Mouse (Mus musculus) liver, embryonic 11.5 days (tissue): Measurements from ENCODE around the gene Snx9. TPM values are rescaled to one million over a fixed set of nuclear protein-coding genes. Genes with fewer than 3 reads are reported as not detected.

ENCODE experiments used
- ATAC-seq: fragments of 200-750 bp; cut with Nextera tagmentation; replicated peaks from 2 replicates; pipeline ENCODE4 v1.8.0; 2017; ENCODE audit warnings: moderate number of reproducible peaks, mild to moderate bottlenecking, moderate TSS enrichment, moderate library complexity; ENCODE audit not compliant: low FRiP score
- DNase-seq: peaks from one replicate; pipeline ENCODE4 v3.0.0-alpha.2; 2017; ENCODE audit warnings: low spot score
- H3K27ac ChIP-seq: fragments of 300-500 bp; sonication (generic); 2 replicates; pipeline ENCODE4 v1.5.1; 2014; ENCODE audit warnings: mild to moderate bottlenecking, low read depth, low read length, control low read depth
- H3K27me3 ChIP-seq: fragments of 300-500 bp; sonication (generic); replicated peaks from 2 replicates; pipeline ENCODE4 v1.6.1; 2014; ENCODE audit warnings: low read length, mixed read lengths; ENCODE audit not compliant: control insufficient read depth, insufficient read depth
- H3K36me3 ChIP-seq: fragments of 300-500 bp; sonication (generic); 2 replicates; pipeline ENCODE4 v1.6.1; 2014; ENCODE audit warnings: mild to moderate bottlenecking, low read length, moderate library complexity, mixed read lengths; ENCODE audit not compliant: control insufficient read depth, insufficient read depth
- H3K4me1 ChIP-seq: fragments of 300-500 bp; sonication (generic); replicated peaks from 2 replicates; pipeline ENCODE4 v1.6.1; 2014; ENCODE audit warnings: low read length, mixed read lengths; ENCODE audit not compliant: control insufficient read depth, insufficient read depth
- H3K4me2 ChIP-seq: fragments of 300-500 bp; sonication (generic); 2 replicates; pipeline ENCODE4 v1.6.1; 2014; ENCODE audit warnings: mild to moderate bottlenecking, control low read depth, moderate library complexity
- H3K4me3 ChIP-seq: fragments of 300-500 bp; sonication (generic); 2 replicates; pipeline ENCODE4 v1.5.1; 2014; ENCODE audit warnings: low read depth, low read length, control low read depth
- H3K9ac ChIP-seq: fragments of 300-500 bp; sonication (generic); 2 replicates; pipeline ENCODE4 v1.6.1; 2014; ENCODE audit warnings: low read depth, low read length, control low read depth
- H3K9me3 ChIP-seq: fragments of 300-500 bp; sonication (generic); 2 replicates; pipeline ENCODE4 v1.6.1; 2016; ENCODE audit warnings: low read length, inconsistent platforms, mixed read lengths; ENCODE audit not compliant: control insufficient read depth
- WGBS: fragments of 180-500 bp; shearing (Covaris S2); extraction: QIAGEN DNeasy Blood & Tissue Kit; methylation state at CpG from one replicate; pipeline ENCODE4 v1.1.7; 2014; 5-methylcytosine and 5-hydroxymethylcytosine counted together
- polyA plus RNA-seq: library from polyadenylated mRNA; unstranded; fragments of >200 nt; fragmentation: Nextera tagmentation; extraction: Ambion mirVana; gene quantifications from 2 replicates; pipeline ENCODE4 v1.2.1, GENCODE M21; 2014

Gene Snx9
- polyA plus RNA-seq, 1 experiment from 2014 or later, result 31.2 TPM

GRCm38 (mm10) chr17:5819105-5819504 is 22.0 kb upstream of the Snx9 start:
- no peak overlapping the region for H3K27ac ChIP-seq
- no peak overlapping the region for H3K4me2 ChIP-seq
- DNase-seq, result no peak
- no peaks in the 10 kb centered on the region for H3K27me3 ChIP-seq
- H3K4me1 ChIP-seq, result peaks cover 3% of the 10 kb centered on the region
- ATAC-seq, result no peak
- no peaks in the 10 kb centered on the region for H3K36me3 ChIP-seq
- no peak overlapping the region for H3K4me3 ChIP-seq
- no peak overlapping the region for H3K9ac ChIP-seq
- 69% methylated on average over 6 of the region's 6 CpGs for WGBS
- H3K9me3 ChIP-seq, result no peaks in the 10 kb centered on the region

GRCm38 (mm10) chr17:5819799-5820201 is 21.3 kb upstream of the Snx9 start:
- no peak for DNase-seq
- no peak overlapping the region for H3K27ac ChIP-seq
- no peak overlapping the region for H3K4me2 ChIP-seq
- 78% methylated on average over 9 of the region's 9 CpGs for WGBS
- H3K9me3 ChIP-seq, result no peaks in the 10 kb centered on the region
- no peaks in the 10 kb centered on the region for H3K4me1 ChIP-seq
- no peaks in the 10 kb centered on the region for H3K36me3 ChIP-seq
- no peaks in the 10 kb centered on the region for H3K27me3 ChIP-seq
- no peak overlapping the region for H3K9ac ChIP-seq
- no peak for ATAC-seq
- no peak overlapping the region for H3K4me3 ChIP-seq

GRCm38 (mm10) chr17:5822541-5822940 is 18.6 kb upstream of the Snx9 start:
- ATAC-seq (no peak), DNase-seq (no peak)
- Histone ChIP-seq H3K36me3 (no peaks in the 10 kb centered on the region), H3K4me3 (no peak overlapping the region), H3K4me1 (no peaks in the 10 kb centered on the region), H3K4me2 (no peak overlapping the region), H3K9me3 (no peaks in the 10 kb centered on the region), H3K27me3 (no peaks in the 10 kb centered on the region), H3K27ac (no peak overlapping the region; the same call in 1 of the 2 replicates), H3K9ac (no peak overlapping the region)
- WGBS, result 55% methylated on average over 2 of the region's 2 CpGs

GRCm38 (mm10) chr17:5823032-5823431 is 18.1 kb upstream of the Snx9 start:
- Histone ChIP-seq H3K9me3 (no peaks in the 10 kb centered on the region), H3K36me3 (no peaks in the 10 kb centered on the region), H3K27me3 (no peaks in the 10 kb centered on the region), H3K4me3 (no peak overlapping the region), H3K4me2 (no peak overlapping the region), H3K27ac (no peak overlapping the region; the same call in 1 of the 2 replicates), H3K9ac (no peak overlapping the region), H3K4me1 (peaks cover under 1% of the 10 kb centered on the region)
- WGBS, result 79% methylated on average over 11 of the region's 11 CpGs
- DNase-seq, result no peak
- ATAC-seq, result 0 out of 2 replicates have a peak, but pooled peaks have one; percentile 31

GRCm38 (mm10) chr17:5827836-5828582 is 13.1 kb upstream of the Snx9 start:
- Histone ChIP-seq H3K27me3 (no peaks in the 10 kb centered on the region), H3K36me3 (no peaks in the 10 kb centered on the region), H3K9me3 (no peaks in the 10 kb centered on the region), H3K27ac (peak overlapping the region; percentile 59; the same call in 1 of the 2 replicates), H3K4me3 (0 out of 2 replicates have a peak overlapping the region, but pooled peaks have one; percentile 1), H3K4me1 (peaks cover 43% of the 10 kb centered on the region), H3K9ac (peak overlapping the region; percentile 21; the same call in 1 of the 2 replicates), H3K4me2 (peak overlapping the region; percentile 54)
- WGBS, result 18% methylated on average over 14 of the region's 15 CpGs
- DNase-seq, result no peak
- ATAC-seq, result no peak

GRCm38 (mm10) chr17:5828583-5828836 is 12.6 kb upstream of the Snx9 start:
- no peaks in the 10 kb centered on the region for H3K36me3 ChIP-seq
- H3K4me3 ChIP-seq, result 0 out of 2 replicates have a peak overlapping the region, but pooled peaks have one; percentile 1
- DNase-seq (no peak), ATAC-seq (no peak)
- WGBS, result 13% methylated on average over 3 of the region's 3 CpGs
- H3K9ac ChIP-seq, result peak overlapping the region; percentile 21; the same call in 1 of the 2 replicates
- peak overlapping the region; percentile 59; the same call in 1 of the 2 replicates for H3K27ac ChIP-seq
- no peaks in the 10 kb centered on the region for H3K9me3 ChIP-seq
- peak overlapping the region; percentile 54 for H3K4me2 ChIP-seq
- H3K27me3 ChIP-seq, result no peaks in the 10 kb centered on the region
- H3K4me1 ChIP-seq, result peaks cover 43% of the 10 kb centered on the region

- H3K9me3 ChIP-seq, result no peaks in the 10 kb centered on the region
- 19% methylated on average over 3 of the region's 3 CpGs for WGBS
- peak overlapping the region; percentile 54 for H3K4me2 ChIP-seq
- no peak overlapping the region for H3K4me3 ChIP-seq
- DNase-seq, result no peak
- no peaks in the 10 kb centered on the region for H3K36me3 ChIP-seq
- no peaks in the 10 kb centered on the region for H3K27me3 ChIP-seq
- ATAC-seq, result no peak
- H3K4me1 ChIP-seq, result peaks cover 43% of the 10 kb centered on the region
- peak overlapping the region; percentile 32; the same call in 1 of the 2 replicates for H3K9ac ChIP-seq
- H3K27ac ChIP-seq, result peak overlapping the region; percentile 82
Measured at GRCm38 (mm10) chr17:5828944-5829343, 12.2 kb upstream of the Snx9 start.

- Histone ChIP-seq H3K4me2 (peak overlapping the region; percentile 54), H3K9ac (0 out of 2 replicates have a peak overlapping the region, but pooled peaks have one; percentile 3), H3K4me3 (no peak overlapping the region), H3K27ac (peak overlapping the region; percentile 82), H3K4me1 (peaks cover 43% of the 10 kb centered on the region), H3K9me3 (no peaks in the 10 kb centered on the region), H3K36me3 (no peaks in the 10 kb centered on the region), H3K27me3 (no peaks in the 10 kb centered on the region)
- no peak for DNase-seq
- peak; percentile 48 for ATAC-seq
- 33% methylated on average over 3 of the region's 3 CpGs for WGBS
Measured at GRCm38 (mm10) chr17:5829930-5830329, 11.2 kb upstream of the Snx9 start.

- H3K9me3 ChIP-seq, result no peaks in the 10 kb centered on the region
- H3K4me2 ChIP-seq, result peak overlapping the region; percentile 54
- no peak overlapping the region for H3K4me3 ChIP-seq
- peak; percentile 85 for ATAC-seq
- peaks cover 43% of the 10 kb centered on the region for H3K4me1 ChIP-seq
- no peaks in the 10 kb centered on the region for H3K36me3 ChIP-seq
- WGBS, result 80% methylated on average over 2 of the region's 2 CpGs
- no peaks in the 10 kb centered on the region for H3K27me3 ChIP-seq
- no peak for DNase-seq
- H3K9ac ChIP-seq, result no peak overlapping the region
- H3K27ac ChIP-seq, result peak overlapping the region; percentile 82
Measured at GRCm38 (mm10) chr17:5830382-5830781, 10.7 kb upstream of the Snx9 start.
